Mouse (Mus musculus) cerebellum, adult 9-11 months (tissue): ENCODE measurements at regions not wholly inside any gene's neighbourhood (a gene's known extent, or its start where the extent isn't known, plus 50 kb on each side); places are given as distances from the start of the nearest gene placed in this dataset.

Source experiments
- DNase-seq: peaks from one replicate; pipeline ENCODE4 v3.0.0; 2022

DNA sequence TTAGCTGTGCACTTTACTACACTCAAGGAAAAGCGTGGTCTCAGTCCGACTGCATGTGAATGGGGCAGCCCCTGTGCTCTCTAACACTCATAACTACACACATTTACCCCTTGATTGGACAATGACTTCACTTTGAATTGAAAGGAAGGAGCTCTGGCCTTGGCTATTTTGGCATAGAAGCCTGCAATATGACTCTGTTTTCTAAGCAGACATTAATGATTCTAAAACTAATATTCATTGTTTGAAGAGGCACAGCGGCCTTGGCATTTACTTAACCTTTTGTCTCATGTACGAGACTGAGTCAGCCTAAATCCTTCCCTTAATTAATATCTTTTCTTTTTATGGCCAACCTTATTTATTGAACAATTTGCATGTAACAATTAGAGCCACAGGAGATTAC is 879.9 kb downstream of the 5730522E02Rik start:
- no peak for DNase-seq

DNA sequence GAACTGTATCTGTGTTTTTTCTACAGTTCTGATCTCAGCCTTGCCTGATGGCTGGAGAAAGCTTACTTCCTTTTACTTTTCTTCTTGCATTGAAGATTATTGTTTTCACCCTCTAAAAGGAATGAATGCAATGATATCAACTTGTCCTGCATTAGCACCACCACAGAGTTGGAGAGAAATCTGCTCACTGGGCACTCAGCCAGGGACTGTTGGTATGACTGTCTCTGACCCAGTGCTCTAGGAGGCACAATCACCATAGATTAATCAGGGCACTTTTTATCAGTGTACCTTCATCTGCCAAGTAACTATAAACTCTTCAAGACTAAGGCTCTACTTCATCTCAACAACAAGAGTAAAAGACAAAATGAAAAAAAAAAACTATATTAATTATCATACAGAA is 888.1 kb downstream of the 5730522E02Rik start:
- no peak for DNase-seq

DNA sequence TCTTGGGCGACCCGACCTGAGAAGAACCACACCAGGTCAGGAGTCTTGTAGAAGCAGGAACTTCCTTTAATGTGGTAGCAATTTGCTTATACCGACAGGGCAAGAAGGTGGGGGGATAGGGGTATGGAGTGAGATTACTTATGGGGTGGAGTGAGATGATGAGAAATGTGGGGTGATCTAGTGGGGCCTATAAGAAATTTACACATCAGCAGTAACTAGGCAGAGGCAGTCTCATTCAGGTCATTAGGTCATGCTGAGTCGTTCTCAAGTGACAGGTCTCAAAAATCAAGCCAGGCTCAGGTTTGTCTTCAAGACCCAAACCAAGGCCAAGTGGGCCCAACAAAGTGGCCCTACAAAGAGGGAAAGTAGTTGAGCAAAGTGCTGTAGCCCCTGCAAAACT is 889.1 kb downstream of the 5730522E02Rik start:
- no peak for DNase-seq

DNA sequence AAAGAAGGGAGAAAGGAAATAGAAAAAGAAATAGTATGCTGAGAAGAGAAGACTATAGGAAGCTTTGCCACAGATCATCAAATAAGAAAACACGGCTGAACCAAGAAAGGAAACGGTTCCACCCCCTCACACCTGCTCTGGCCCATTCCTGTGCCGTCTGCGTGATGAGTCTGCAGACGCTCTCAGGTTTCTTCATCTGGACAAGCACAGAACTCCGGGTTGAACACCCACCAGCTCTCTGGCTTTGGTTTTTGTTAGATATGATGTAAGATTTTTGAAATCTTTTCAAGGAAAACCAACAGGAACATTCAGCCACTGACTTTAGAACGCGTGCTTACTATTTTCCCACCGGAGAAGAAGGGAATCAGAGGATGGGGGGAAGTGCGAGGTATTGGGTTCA is 895.9 kb downstream of the 5730522E02Rik start:
- no peak for DNase-seq

DNA sequence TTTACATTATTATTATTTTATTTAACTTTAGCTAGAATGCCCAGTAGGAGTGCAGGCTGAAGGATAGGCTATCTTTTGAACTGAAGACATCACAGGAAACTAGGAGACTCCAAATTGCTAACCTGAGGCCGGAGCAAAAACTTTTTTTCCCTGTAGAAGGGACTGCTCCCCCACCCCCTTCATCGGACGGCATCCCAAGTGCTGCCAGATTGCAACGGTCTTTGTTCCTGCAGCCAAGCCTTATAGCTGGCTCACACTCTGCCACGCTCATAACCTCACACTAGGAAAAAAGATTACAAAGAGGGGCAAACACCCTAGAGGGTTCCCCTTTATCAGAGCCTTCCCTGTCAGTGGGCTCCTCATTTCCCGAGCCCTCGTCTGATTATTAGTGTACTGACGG is 896.7 kb downstream of the 5730522E02Rik start:
- no peak for DNase-seq

DNA sequence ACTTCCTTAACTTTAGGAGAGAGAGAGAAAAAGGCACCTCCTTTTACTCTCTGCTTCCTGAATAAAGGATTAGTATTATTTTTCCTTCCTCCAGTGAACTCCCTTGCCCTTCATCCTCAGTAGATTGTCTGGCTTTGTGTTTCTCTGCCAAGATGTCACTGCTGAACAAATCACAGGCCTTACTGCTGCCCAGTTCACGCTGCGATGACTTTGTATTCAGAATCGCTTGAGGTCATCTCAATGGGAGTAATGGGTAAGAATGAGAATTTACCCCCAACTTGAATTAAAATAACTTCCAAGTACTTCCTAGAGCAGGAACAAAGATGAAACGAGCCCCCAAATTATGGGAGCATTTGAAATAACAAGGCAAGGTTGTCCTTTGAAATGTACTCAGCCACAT is 897.3 kb downstream of the 5730522E02Rik start:
- no peak for DNase-seq

DNA sequence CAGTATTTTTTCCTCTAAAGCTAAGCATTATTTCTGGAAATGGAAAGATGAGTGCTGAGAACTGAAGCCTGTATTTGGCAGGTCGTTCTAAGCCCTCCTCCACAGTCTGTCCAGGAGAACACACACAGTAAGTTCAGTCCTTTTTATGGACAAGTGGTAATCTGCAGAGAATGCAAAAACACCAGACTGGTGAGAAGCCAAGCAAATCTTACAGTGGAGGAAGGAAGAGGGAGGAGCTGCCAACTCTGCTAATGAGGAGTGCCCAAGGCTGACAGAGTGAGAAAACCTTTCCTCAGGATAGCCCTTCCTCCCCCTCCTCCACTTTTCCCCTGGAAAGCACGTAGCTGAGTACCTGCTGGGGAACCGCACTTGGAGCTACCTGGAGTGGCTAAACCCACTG is 899.8 kb downstream of the 5730522E02Rik start:
- DNase-seq: no peak

DNA sequence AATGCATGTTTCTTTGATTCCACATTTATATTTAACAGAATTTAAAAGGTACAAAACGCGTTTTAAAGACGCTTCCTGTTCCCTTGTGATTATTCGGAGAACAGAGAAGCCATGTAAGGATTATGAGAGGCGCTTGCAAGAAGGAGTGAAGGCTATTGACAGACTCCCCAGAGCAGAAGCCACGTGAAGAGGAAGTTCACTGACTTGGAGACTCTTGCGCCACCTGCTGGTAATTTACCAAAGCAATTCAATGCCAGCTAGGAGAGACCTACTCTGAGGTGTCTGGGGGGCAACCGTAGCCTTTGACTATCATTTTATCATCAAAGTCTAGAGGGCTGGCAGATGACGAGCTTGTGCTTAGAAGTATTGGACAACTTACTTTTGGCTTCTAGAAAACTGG is 909.4 kb downstream of the 5730522E02Rik start:
- DNase-seq: peak; percentile 28

DNA sequence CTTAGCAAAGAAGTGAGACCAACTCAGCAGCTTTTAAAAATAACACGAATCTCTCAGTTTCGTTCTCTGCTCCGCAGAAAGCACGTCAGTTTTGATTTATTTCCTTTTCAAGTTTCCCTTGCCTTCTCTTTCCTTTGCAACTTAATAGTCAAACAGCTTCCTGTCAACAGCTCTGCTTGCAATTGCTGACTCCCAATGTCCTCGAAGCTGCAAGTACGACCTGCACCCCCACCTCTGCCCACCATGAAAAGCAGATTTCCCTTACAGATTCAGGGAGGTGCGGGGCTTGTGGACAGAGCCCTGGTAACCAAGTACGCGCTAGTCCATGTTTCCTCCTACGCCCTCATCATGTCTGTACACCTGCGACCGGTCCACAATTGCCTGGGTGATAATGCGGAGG is 922.2 kb downstream of the 5730522E02Rik start:
- DNase-seq: no peak

DNA sequence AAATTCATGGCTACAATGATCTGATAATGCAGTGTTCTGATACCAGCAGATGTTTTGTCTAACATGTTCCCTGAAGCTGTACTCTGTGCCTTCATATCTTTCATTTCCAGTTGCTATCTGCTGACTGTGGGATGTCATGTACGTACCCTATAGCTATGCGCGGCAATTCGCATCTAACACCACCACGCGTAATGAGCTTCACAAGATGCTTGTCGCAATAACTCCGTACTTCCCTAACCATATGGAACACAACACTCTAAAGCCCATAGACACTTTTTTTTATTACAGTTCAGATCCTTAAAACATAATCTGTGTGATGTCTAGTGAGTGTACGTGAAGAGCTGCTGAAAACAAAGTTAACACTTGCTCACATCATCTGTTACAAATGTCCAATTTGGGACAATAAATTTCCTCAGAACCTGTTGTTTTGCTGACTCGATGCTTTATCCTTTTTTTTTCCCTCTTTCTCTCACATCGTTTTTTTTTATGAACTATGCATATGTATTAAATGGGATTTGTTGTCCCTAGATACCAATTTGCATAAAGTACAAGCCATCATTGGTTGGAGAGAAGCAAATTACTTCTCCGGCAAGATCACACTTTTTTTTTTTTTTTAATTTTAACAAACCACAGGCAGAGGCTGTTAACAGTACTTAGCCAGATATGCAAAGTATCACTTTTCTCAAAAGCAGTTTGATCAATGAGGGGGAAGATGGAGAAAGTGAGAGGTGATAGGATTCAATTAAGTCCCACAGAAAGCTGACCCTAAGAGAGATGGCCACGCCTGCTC is 922.9 kb downstream of the 5730522E02Rik start:
- DNase-seq: no peak

DNA sequence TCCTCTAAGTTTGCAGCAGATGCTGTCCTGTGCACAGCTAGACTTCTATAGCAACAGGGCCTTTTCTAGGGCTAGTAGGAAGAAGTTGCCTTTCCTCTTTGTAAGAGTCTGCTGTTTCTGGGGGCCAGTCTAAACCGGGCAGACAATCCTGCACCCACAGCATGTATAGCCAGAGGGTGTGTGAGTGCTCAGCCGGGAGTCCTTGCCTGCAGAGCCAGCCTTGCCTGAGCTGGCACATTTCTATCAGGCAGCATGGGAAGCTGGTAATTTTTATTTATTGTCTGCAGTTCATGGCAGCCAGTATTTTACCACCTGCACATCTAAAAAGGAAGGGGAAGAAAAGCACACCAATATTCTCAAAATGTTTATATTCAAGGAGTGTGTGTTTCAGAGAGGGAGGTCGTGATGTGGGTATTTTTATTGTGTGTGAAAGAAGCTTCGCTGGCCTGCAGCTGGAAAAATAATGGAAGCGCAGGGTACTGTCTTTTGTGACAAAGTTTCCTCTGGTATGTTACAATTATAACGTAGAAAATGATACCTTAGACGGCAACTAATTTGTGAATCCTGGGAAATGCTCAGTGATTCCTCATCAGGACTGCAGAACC is 940.5 kb downstream of the 5730522E02Rik start:
- no peak for DNase-seq

DNA sequence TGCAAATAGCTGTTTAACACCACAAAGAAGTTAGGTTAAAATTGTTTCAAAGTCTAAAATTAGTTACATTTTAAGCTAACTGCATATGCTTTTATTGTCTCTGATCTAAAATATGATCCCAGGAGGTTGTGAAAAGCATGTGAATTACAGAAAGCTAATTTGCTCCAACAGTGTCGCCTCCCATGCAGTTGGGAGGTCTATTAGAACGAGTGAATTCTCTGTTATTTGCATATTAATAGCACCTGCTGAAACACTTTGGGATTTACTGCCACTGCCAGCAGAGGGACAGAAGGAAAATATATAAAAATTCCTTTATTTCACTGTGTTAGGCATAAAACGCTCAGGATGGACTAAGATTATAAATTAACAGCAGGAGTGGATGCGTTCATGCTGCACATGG is 947.7 kb downstream of the 5730522E02Rik start:
- DNase-seq: no peak

DNA sequence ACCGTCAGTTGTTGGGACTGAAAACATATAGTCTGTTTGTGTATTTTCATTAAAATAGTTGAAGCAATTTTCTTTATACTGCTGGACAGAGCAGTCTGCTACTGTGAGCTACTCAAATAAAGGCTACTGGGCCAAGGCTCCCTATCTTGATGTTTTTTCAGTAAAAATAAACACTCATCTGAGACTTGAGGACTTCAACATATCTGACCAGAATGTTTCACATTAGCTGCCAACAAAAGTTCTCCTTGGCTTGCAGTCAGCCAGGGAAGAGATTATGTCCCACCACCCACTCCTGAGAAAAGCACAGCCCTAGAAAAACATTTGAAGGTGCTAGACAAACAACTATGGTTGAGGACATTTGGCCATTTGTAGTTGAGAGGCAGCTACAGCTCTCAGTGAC is 950.9 kb downstream of the 5730522E02Rik start:
- no peak for DNase-seq

DNA sequence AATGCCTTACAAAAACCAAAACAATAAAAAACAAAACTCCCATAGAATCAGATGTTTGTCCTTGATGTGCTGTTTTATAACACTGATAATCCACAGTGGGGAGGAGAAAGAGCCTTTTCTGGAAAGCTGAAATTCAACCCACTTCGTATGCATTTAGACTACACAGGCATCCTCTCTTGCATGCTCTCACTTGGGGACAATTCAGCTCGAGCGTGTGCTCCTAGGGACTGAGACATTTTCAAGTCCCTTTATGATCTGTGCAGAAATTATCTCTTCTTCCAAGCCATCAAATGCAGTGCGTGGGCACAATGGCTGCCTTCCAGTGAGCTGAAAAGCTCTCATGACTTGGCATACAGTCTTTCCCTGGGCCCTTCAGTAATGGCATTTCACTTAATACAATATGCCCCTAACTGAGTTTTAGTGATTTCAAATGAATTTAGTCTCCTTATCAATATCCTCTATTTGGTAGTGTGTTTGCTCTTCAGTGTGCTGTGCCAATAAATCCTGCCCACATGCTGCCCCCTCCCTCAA is 977.1 kb downstream of the 5730522E02Rik start:
- DNase-seq: no peak
